Mouse (Mus musculus) skeletal muscle tissue, postnatal 0 days (tissue): Measurements from ENCODE around the gene Gm20662. TPM values are rescaled to one million over a fixed set of nuclear protein-coding genes. Genes with fewer than 3 reads are reported as not detected.

Experiments used
- microRNA-seq, 2 experiments: library from miRNA; unstranded; fragments of <30 nt; microRNA quantifications; one replicate each; pipeline ENCODE4; 2016
- polyA plus RNA-seq: library from polyadenylated mRNA; unstranded; fragments of >200 nt; fragmentation: Nextera tagmentation; extraction: Ambion mirVana; gene quantifications from 2 replicates; pipeline ENCODE4 v1.2.1, GENCODE M21; 2015

Gene Gm20662
- polyA plus RNA-seq, result not detected in 2 replicates

GRCm38 (mm10) chr9:107996049-107996448, at the start of gene Gm20662:
Gm20662 (plus strand) TSS chr9:107996349.

GRCm38 (mm10) chr9:107949922-107950235, 46.3 kb upstream of the Gm20662 start, which contains the start of gene Traip:
Traip (plus strand) TSS chr9:107950136.

GRCm38 (mm10) chr9:107975399-107976386, 20.5 kb upstream of the Gm20662 start, which contains the start of gene Uba7:
Uba7 (plus strand) TSS chr9:107975505.

GRCm38 (mm10) chr9:107982681-107983346, 13.3 kb upstream of the Gm20662 start, which contains the start of gene Gm20661:
Gm20661 (plus strand) TSS chr9:107983058.

GRCm38 (mm10) chr9:107985131-107986119, 10.7 kb upstream of the Gm20662 start, which contains the start of gene Inka1:
Inka1 (minus strand) TSS chr9:107985879.

GRCm38 (mm10) chr9:107992197-107992596, 4.0 kb upstream of the Gm20662 start, which contains the start of gene Cdhr4:
Cdhr4 (plus strand) TSS chr9:107992497.

GRCm38 (mm10) chr9:108001922-108002770, 6.0 kb downstream of the Gm20662 start, which contains the start of gene Ip6k1:
Ip6k1 (plus strand) TSS chr9:108002501.

GRCm38 (mm10) chr9:108049016-108049455, 52.9 kb downstream of the Gm20662 start, which contains the start of gene Gmppb:
Gmppb (plus strand) TSS chr9:108049242.

GRCm38 (mm10) chr9:108052885-108053664, 56.9 kb downstream of the Gm20662 start, which contains the start of gene Amigo3:
Amigo3 (plus strand) TSS chr9:108053159.

GRCm38 (mm10) chr9:108080168-108080567, 84.0 kb downstream of the Gm20662 start, which contains the start of gene Mst1:
Mst1 (plus strand) TSS chr9:108080436.

GRCm38 (mm10) chr9:108082988-108083431, 86.9 kb downstream of the Gm20662 start, which contains the start of gene Rnf123:
Rnf123 (minus strand) TSS chr9:108083346.

GRCm38 (mm10) chr9:108094184-108094941, 98.2 kb downstream of the Gm20662 start, which contains the start of gene Apeh:
Apeh (minus strand) TSS chr9:108094606.

Small RNAs within 50 kb of the gene (microRNA-seq; reads per million reads assigned to microRNA genes)
- 0 reads per million in 2 experiments for gene Mir7088

Other genes starting within 250 kb of the Gm20662 start
- gene Rbm5, start 225.4 kb upstream of the Gm20662 start, polyA plus RNA-seq, result 66.5 and 71.1 TPM in 2 replicates
- gene Rbm6, start 123.1 kb upstream of the Gm20662 start, polyA plus RNA-seq, result 24.1 and 26.4 TPM in 2 replicates
- 5.9 and 6.6 TPM in 2 replicates for gene Mon1a, start 108.2 kb upstream of the Gm20662 start, polyA plus RNA-seq
- gene Mst1r, start 89.5 kb upstream of the Gm20662 start, polyA plus RNA-seq, result 2.4 and 3.3 TPM in 2 replicates
- gene Actl11, start 67.9 kb upstream of the Gm20662 start, polyA plus RNA-seq, result not detected in 2 replicates
- 0.43 and 0.68 TPM in 2 replicates for gene Camkv, start 60.7 kb upstream of the Gm20662 start, polyA plus RNA-seq
- 3.4 and 4.0 TPM in 2 replicates for gene Traip, start 46.2 kb upstream of the Gm20662 start, polyA plus RNA-seq
- gene Uba7, start 20.8 kb upstream of the Gm20662 start, polyA plus RNA-seq, result 16.0 and 16.9 TPM in 2 replicates
- gene Gm20661, start 13.3 kb upstream of the Gm20662 start, polyA plus RNA-seq, result 0.50 and 0.72 TPM in 2 replicates
- 31.7 and 41.4 TPM in 2 replicates for gene Inka1, start 10.5 kb upstream of the Gm20662 start, polyA plus RNA-seq
- 1.4 and 1.7 TPM in 2 replicates for gene Cdhr4, start 3.9 kb upstream of the Gm20662 start, polyA plus RNA-seq
- 23.7 and 26.7 TPM in 2 replicates for gene Ip6k1, start 6.2 kb downstream of the Gm20662 start, polyA plus RNA-seq
- 14.2 and 16.8 TPM in 2 replicates for gene Gmppb, start 52.9 kb downstream of the Gm20662 start, polyA plus RNA-seq
- gene Amigo3, start 56.8 kb downstream of the Gm20662 start, polyA plus RNA-seq, result 0.86 and 1.2 TPM in 2 replicates
- 0.19 and 0.44 TPM in 2 replicates for gene Mst1, start 84.1 kb downstream of the Gm20662 start, polyA plus RNA-seq
- gene Rnf123, start 87.0 kb downstream of the Gm20662 start, polyA plus RNA-seq, result 24.1 and 31.9 TPM in 2 replicates
- 25.7 and 28.6 TPM in 2 replicates for gene Apeh, start 98.3 kb downstream of the Gm20662 start, polyA plus RNA-seq
- gene Bsn, start 194.0 kb downstream of the Gm20662 start, polyA plus RNA-seq, result 0.12 and 0.13 TPM in 2 replicates